ENCODE assay signal across 24 mouse cellular contexts in the genomic region with DNA sequence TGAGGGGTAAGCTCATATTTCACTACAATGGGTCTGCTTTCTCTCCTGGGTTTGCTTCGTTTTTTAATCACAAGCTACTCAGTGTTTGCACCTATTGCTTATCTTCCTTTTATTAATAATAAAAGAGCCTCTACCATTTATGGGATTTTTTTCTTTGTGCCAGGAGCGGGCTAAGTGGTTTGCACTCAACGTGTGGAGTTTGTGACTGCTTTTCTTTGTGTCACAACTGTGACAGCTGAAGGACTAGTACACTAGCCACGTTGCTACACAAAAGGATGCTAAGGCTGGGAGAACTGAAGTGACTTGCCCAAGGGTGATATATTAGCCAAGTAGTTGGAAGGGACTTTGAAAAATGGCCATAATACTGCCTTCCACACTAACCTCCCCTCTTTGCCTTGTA.
DNase-seq lines count a peak whose midpoint lies in the region; ATAC-seq and TF ChIP-seq lines count a peak whose summit lies in the region.
"Had no signal": no experiment of that assay in that cellular context is flagged by ENCODE, and none has a peak within 500 bp of the region (broad histone marks: within the 10 kb centered on the region; RNA-seq: fewer than 3 reads in every experiment).

No protein-coding gene starts in this region.

- peak; percentile 31 for DNase-seq in heart, adult 11 months
- DNase-seq in heart, adult 2 months: no peak
- DNase-seq in heart, adult 18-20 months: no peak
- DNase-seq: adrenal gland, adult 8-10 months; adrenal gland, postnatal 14 days; adrenal gland, postnatal 36 days; B cell, adult 2 months; cerebellum, adult 11-12 months; cerebellum, adult 2 months; cerebellum, adult 9-10 months; cerebellum, postnatal 10 days; cerebellum, postnatal 25 days had no signal

- H3K9ac ChIP-seq in heart, adult 2 months (ENCODE audit: low read depth, low read length): no peak overlapping the region
- no peak overlapping the region for H3K9ac ChIP-seq in heart, embryonic 14.5 days (ENCODE audit: low read length)
- no peak overlapping the region; the same call in 1 of the 2 replicates for H3K9ac ChIP-seq in heart, embryonic 16.5 days (ENCODE audit: low read length)
- H3K9ac ChIP-seq in heart, embryonic 11.5 days (ENCODE audit: low read depth, low read length): no peak overlapping the region
- H3K9ac ChIP-seq: embryonic facial prominence, embryonic 12.5 days; forebrain, embryonic 13.5 days; forebrain, embryonic 15.5 days had no signal

- no peak for TF ChIP-seq POLR2A in heart, adult 2 months (IDR thresholded peaks at IDR 0.05; ENCODE audit: insufficient read depth, low read depth, low read length)

- intact Hi-C loops in heart, adult 2 months (cut with DNase I): no loop called here

- H3K79me2 ChIP-seq in heart, adult 2 months (replicated peaks; ENCODE audit: control insufficient read depth, insufficient read depth, low read length): no peaks in the 10 kb centered on the region

- H3K4me3 ChIP-seq in heart, adult 2 months: no peak overlapping the region
- no peak overlapping the region for H3K4me3 ChIP-seq in heart, embryonic 14.5 days (ENCODE audit: control insufficient read depth in 1 of 2, insufficient read depth in 1 of 2, low read depth in 1 of 2, low read length in 2 of 2)
- no peak overlapping the region for H3K4me3 ChIP-seq in heart, embryonic 16.5 days (ENCODE audit: low read length)
- H3K4me3 ChIP-seq in heart, embryonic 11.5 days (ENCODE audit: low read depth, low read length): no peak overlapping the region
- H3K4me3 ChIP-seq: embryonic facial prominence, embryonic 10.5 days; embryonic facial prominence, embryonic 12.5 days; forebrain, embryonic 13.5 days; forebrain, embryonic 15.5 days had no signal

- H3K9me3 ChIP-seq in heart, embryonic 14.5 days (ENCODE audit: control insufficient read depth, low read length): no peaks in the 10 kb centered on the region
- H3K9me3 ChIP-seq in heart, embryonic 16.5 days (replicated peaks; ENCODE audit: control insufficient read depth, low read length): no peaks in the 10 kb centered on the region
- no peaks in the 10 kb centered on the region for H3K9me3 ChIP-seq in heart, embryonic 11.5 days (replicated peaks; ENCODE audit: control insufficient read depth, low read length)
- H3K9me3 ChIP-seq: embryonic facial prominence, embryonic 10.5 days; embryonic facial prominence, embryonic 12.5 days; forebrain, embryonic 13.5 days; forebrain, embryonic 15.5 days had no signal

- no peaks in the 10 kb centered on the region for H3K36me3 ChIP-seq in heart, adult 2 months (ENCODE audit: control insufficient read depth, insufficient read depth, low read length)
- H3K36me3 ChIP-seq in heart, embryonic 14.5 days (ENCODE audit: control insufficient read depth, insufficient read depth, low read length): no peaks in the 10 kb centered on the region
- no peaks in the 10 kb centered on the region for H3K36me3 ChIP-seq in heart, embryonic 16.5 days (ENCODE audit: control insufficient read depth, insufficient read depth)
- no peaks in the 10 kb centered on the region for H3K36me3 ChIP-seq in heart, embryonic 11.5 days (ENCODE audit: control insufficient read depth, insufficient read depth, low read length)
- H3K36me3 ChIP-seq: embryonic facial prominence, embryonic 10.5 days; embryonic facial prominence, embryonic 12.5 days; forebrain, embryonic 15.5 days; G1E had no signal

- no peaks in the 10 kb centered on the region for H3K27me3 ChIP-seq in heart, adult 2 months (ENCODE audit: control insufficient read depth, insufficient read depth, low read length)
- no peaks in the 10 kb centered on the region for H3K27me3 ChIP-seq in heart, embryonic 14.5 days (ENCODE audit: control insufficient read depth, insufficient read depth, low read length)
- H3K27me3 ChIP-seq in heart, embryonic 16.5 days (ENCODE audit: control insufficient read depth, insufficient read depth, low read length): no peaks in the 10 kb centered on the region
- no peaks in the 10 kb centered on the region for H3K27me3 ChIP-seq in heart, embryonic 11.5 days (ENCODE audit: control insufficient read depth, insufficient read depth, low read length)
- H3K27me3 ChIP-seq: CH12.LX; embryonic facial prominence, embryonic 12.5 days; forebrain, embryonic 13.5 days; forebrain, embryonic 15.5 days; Patski had no signal

- WGBS in heart, adult 2 months: 49% methylated on average over 4 of the region's 4 CpGs
- WGBS in heart, embryonic 14.5 days: 36% methylated on average over 4 of the region's 4 CpGs
- WGBS in heart, embryonic 16.5 days: 39% methylated on average over 4 of the region's 4 CpGs
- WGBS in heart, embryonic 11.5 days (ENCODE audit: insufficient replicate concordance): 53% methylated on average over 4 of the region's 4 CpGs

- ATAC-seq in heart, embryonic 14.5 days (ENCODE audit: insufficient number of reproducible peaks, insufficient read depth, low FRiP score, low read depth): no peak
- peak; percentile 66 for ATAC-seq in heart, embryonic 16.5 days (replicated peaks; ENCODE audit: extremely low read depth, insufficient read depth, low FRiP score)
- no peak for ATAC-seq in heart, embryonic 11.5 days (replicated peaks; ENCODE audit: insufficient number of reproducible peaks, low FRiP score, low TSS enrichment)
- ATAC-seq: activated CD4-positive, CD25-positive, alpha-beta regulatory T cell, adult 4 months; CD4-positive, CD25-positive, alpha-beta regulatory T cell, adult 4 months; forebrain, embryonic 13.5 days; forebrain, embryonic 15.5 days; Patski had no signal

- no peak for TF ChIP-seq CTCF in heart, adult 2 months (IDR thresholded peaks at IDR 0.05)

- H3K4me1 ChIP-seq in heart, adult 2 months (ENCODE audit: control insufficient read depth, insufficient read depth, low read length): no peaks in the 10 kb centered on the region; the same call in 1 of the 2 replicates
- peaks cover 5 to 17% of the 10 kb centered on the region in 2 experiments for H3K4me1 ChIP-seq in heart, embryonic 14.5 days (ENCODE audit: control insufficient read depth in 2 of 2, insufficient read depth in 2 of 2, low read length in 2 of 2)
- peaks cover 18% of the 10 kb centered on the region for H3K4me1 ChIP-seq in heart, embryonic 16.5 days (ENCODE audit: control insufficient read depth, insufficient read depth, low read length)
- no peaks in the 10 kb centered on the region for H3K4me1 ChIP-seq in heart, embryonic 11.5 days (ENCODE audit: control insufficient read depth, insufficient read depth, low read length)
- H3K4me1 ChIP-seq: embryonic facial prominence, embryonic 10.5 days; embryonic facial prominence, embryonic 12.5 days; forebrain, embryonic 13.5 days; forebrain, embryonic 15.5 days had no signal

- 0 out of 2 replicates have a peak overlapping the region, but pooled peaks have one; percentile 12 for H3K4me2 ChIP-seq in heart, embryonic 14.5 days (ENCODE audit: low read length)
- no peak overlapping the region for H3K4me2 ChIP-seq in heart, embryonic 16.5 days (ENCODE audit: low read depth, low read length)
- no peak overlapping the region for H3K4me2 ChIP-seq in heart, embryonic 11.5 days
- H3K4me2 ChIP-seq: embryonic facial prominence, embryonic 12.5 days; forebrain, embryonic 13.5 days; forebrain, embryonic 15.5 days had no signal

- TF ChIP-seq EP300 in heart, adult 2 months (IDR thresholded peaks at IDR 0.05; ENCODE audit: insufficient read depth, low read depth, low read length): no peak

- no peak overlapping the region for H3K27ac ChIP-seq in heart, adult 2 months
- H3K27ac ChIP-seq in heart, embryonic 14.5 days (replicated peaks in 1 of 2; ENCODE audit: control insufficient read depth in 1 of 2, insufficient read depth in 1 of 2, low read depth in 2 of 2, low read length in 2 of 2): peak overlapping the region in 1 of 2 experiments; percentile 12; a peak in 1 of 4 replicates
- peak overlapping the region; percentile 17 for H3K27ac ChIP-seq in heart, embryonic 16.5 days (ENCODE audit: low read length)
- no peak overlapping the region for H3K27ac ChIP-seq in heart, embryonic 11.5 days (ENCODE audit: low read depth, low read length)
- H3K27ac ChIP-seq: embryonic facial prominence, embryonic 10.5 days; embryonic facial prominence, embryonic 12.5 days; forebrain, embryonic 13.5 days; forebrain, embryonic 15.5 days had no signal
